Mouse (Mus musculus) spleen, embryonic (tissue): ENCODE measurements around the gene Pcdh17.

Experiments
- CTCF ChIA-PET: fragments of 350-600 bp; sonication (Branson Sonifier 250); formaldehyde crosslinking; loops from one replicate; lab custom pipeline; 2022; lab: Charles Lee

Pcdh17 gene

DNA sequence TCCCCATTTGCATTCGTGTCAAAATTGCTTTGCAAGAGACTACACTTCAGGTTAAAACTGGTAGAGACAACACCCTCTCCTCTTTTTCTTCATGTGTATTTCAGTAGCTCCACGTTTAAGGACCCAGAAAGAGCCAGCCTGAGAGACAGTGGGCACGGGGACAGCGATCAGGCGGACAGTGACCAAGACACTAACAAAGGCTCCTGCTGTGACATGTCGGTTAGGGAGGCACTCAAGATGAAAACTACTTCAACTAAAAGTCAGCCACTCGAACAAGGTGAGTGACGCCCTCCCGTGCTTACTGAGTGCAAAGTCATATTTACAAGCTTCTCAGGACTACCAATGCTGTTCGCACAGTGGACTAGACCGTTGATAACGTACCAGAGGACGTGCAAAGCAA lies 34.0 kb downstream of the Pcdh17 start:
- CTCF ChIA-PET: no interaction called here

DNA sequence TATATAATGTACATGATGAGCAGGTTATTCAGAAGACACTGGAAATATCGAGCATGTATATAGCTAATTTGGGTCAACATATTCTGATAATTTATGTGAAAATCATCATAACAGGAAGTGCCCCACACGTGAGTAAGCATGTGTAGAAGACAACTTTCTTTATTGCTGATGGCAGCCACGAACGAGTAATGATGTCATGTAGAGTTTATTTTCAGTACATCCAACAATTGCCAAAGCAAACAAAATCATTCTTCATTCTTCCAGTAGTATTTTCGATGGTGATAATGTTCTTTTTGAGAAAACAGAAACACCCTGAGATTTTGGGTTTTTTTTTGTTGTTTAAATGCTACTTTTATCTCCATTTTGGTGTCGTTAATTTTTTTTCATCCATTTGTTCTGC lies 37.2 kb downstream of the Pcdh17 start:
- CTCF ChIA-PET: no interaction called here

DNA sequence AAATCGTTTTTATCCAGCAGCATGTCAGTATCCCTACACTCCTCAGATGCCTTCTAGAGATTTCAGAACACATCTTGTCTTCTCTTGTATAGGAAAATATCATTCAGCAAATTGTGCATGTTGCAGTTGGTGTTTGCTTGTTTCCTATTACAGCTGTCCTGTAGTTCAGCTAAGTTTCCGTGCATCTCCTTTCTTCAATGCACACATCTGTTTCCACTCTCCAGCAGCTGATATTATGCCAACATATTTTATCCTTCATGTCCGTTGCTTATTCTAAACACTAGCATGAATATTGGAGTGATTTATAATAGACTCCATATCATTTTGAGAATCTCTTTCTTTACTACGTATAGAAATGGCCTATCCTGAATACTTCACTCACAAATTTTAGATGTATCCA lies 41.0 kb downstream of the Pcdh17 start:
- CTCF ChIA-PET: no interaction called here

DNA sequence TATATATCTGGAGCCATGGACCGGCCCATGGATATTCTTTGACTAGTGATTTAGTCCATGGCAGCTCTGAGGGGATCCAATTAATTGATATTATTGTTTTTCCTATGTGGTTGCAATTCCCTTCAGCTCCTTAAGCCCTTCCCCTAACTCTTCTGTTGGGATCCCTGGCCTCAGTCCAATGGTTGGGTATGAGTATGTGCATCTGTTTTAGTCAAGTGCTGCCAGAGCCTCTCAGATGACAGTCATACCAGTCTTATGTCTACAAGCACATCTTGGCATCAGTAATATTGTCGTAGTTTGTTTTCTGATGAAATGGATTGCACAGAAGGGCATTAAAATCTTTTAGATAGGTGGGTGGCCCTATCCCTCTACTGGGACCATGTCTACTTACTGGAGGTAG lies 67.6 kb downstream of the Pcdh17 start:
- CTCF ChIA-PET: no interaction called here

DNA sequence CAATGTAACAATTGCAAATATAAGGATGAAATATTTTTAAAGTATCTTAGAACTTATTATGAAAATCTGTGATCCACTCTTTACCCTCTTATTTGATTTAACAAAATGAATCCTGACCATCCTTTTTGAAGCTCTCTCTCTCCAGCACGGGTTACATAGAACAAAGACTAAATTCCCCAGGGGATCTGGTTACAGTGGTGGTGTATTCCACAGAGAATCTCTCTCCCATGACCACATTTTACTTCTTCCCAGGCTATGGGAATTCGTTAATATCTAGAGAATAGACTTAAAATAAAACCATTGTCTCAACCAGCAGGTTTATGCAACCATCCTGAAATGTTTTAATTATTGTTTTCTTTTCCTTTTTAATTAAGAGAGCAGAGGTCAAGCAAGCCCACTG lies 89.0 kb downstream of the Pcdh17 start:
- CTCF ChIA-PET: no interaction called here

DNA sequence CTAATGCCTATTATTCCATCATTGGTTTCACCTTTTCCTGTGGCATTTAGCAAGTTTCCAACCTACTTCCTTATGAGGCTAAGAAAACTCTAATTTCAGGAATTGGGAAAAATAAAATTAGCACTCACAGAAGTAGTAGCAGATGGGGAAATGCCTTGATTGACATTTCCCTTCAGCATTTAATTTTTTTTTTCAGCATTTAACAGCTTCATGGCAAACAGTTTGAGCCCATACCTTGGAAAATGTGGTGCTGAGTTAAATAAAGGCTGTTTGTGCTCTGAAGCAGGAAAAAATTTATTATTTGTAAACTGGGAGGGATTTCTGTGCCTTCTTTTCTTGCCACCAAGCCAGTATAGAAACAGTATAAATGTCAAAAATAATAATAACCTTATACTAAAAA lies 91.9 kb downstream of the Pcdh17 start:
- CTCF ChIA-PET: no interaction called here

DNA sequence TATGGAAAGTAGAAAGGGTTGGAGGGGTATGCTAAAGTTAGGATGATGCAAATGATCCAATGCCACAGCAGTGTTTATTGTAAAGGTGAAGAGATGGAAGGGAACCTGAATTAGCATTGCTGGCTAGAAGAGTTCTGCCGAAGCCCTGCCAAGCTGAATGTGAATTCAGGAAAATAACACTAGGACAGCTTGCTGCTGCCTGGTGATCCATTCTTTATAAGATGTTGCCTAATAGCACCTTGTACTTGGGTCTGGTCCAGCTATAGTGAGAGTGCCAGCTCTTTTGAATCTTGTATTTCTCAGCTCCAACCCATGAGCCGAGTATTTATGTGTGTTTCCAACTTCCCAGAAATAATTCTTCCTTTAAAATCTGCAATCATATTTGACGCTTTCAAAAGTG lies 98.5 kb downstream of the Pcdh17 start:
- CTCF ChIA-PET: no interaction called here

DNA sequence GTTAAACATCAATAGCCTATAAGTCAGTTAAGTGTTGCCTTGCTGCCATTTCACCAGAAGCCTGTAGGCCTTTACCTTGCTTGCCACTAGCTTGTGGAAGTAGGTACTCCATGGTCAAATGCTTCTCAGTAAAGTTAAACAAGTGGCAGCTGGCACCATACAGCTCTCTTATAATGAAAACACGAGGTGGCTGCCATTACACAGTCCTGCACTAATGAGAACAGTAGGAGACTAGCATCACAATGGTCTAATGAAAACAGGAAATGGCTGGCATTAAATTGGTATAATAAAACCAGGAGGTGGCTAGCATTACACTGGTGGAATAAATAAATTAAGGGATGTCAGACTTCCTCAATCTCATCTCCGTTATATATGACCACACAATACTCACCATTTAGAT lies 102.6 kb downstream of the Pcdh17 start:
- CTCF ChIA-PET: no interaction called here

DNA sequence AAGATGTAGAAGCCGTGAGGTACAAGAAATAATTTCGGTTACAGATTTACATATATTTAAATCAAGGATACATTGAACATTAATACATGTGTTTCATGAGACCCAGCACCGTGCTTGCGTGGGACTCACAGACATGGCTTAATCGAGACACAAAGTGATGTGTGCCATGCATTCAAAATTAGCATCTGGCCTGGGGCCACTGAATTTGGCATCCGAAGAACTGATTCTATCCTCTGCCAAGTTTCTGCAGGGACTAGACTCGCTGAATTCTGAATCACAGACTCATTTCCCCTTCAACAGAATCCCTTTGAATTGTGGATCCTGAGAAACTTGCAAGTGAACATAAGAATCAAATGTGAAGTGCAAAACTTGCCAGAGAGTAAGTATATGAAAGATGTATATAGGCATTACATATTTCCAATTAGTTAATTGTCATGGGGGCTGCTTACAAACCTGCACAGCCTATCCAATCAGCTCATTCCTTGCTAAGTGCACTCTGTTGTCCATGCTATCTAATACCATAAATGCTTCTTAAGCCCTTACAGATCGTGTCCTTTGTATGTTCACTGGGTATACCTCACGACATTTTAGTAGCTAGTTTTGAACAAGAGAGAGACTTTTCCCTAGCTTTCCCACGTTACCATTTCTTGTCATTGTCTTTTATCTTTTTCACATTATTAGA lies 104.3 kb downstream of the Pcdh17 start:
- CTCF ChIA-PET: no interaction called here

DNA sequence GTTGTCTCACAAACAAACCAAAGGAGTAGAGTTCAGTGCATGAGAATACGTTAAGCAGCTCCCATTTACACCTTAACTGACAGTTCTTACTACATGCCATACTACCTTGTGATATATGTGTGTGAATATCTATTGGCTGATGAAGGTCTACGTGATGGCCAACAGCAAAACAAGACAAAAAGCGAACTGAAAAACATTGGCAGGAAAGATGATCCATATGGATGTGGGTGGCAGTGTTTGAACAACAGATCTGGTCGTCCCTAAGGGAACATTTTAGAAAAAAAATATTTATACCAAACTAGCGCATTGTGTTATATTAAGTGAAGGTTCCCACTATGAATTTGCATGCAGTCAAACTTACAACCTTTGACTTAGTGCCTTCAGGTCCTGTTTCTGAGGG lies 108.2 kb downstream of the Pcdh17 start:
- CTCF ChIA-PET: no interaction called here

DNA sequence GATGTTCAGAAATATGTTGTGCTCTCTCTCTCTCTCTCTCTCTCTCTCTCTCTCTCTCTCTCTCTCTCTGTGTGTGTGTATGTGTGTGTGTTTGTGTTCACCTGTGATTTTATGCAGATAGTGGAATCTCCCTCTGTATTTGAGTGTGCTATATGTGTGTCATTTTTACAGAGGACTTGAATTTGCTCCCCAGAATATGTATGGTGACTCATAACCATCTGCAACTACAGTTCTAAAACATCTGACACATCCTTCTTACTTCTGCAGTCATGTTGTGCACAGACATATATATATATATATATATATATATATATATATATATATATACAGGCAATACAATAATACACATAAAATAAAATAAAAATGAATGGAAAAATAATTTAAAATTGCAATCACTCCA lies 127.7 kb downstream of the Pcdh17 start:
- CTCF ChIA-PET: no interaction called here
